Mouse (Mus musculus) gastrocnemius, postnatal 14 days (tissue): ENCODE data around the gene Cpa2. TPM values are rescaled to one million over a fixed set of nuclear protein-coding genes. Genes with fewer than 3 reads are reported as not detected.

ENCODE experiments used
- DNase-seq: peaks from one replicate; pipeline ENCODE4 v3.0.0; 2021; ENCODE audit warnings: mixed read lengths
- intact Hi-C: fragments of 180-260 bp; cut with DNase I; formaldehyde crosslinking; loops from one replicate; pipeline ENCODE4 v1.15.1; 2025; ENCODE audit warnings: low total_unique reads
- total RNA-seq, 2 experiments: library from RNA; stranded (reverse); gene quantifications; 2 replicates each; pipeline ENCODE4 v1.2.3; 2021

The Cpa2 gene
- total RNA-seq, 2 experiments from 2014 or later, result 1.3 TPM; not detected in 1

- no peak for DNase-seq
- intact Hi-C loops, result no loop called here
Measured at GRCm38 (mm10) chr6:30572456-30573311, 31.3 kb downstream of the Cpa2 start.

GRCm38 (mm10) chr6:30573380-30573779 is 32.0 kb downstream of the Cpa2 start:
- DNase-seq, result no peak
- intact Hi-C loops, result no loop called here

GRCm38 (mm10) chr6:30574945-30575344 is 33.6 kb downstream of the Cpa2 start:
- no peak for DNase-seq
- intact Hi-C loops, result no loop called here

GRCm38 (mm10) chr6:30576477-30577203 is 35.3 kb downstream of the Cpa2 start:
- DNase-seq, result no peak
- intact Hi-C loops, result no loop called here

GRCm38 (mm10) chr6:30579961-30580840 is 38.8 kb downstream of the Cpa2 start:
- no peak for DNase-seq

GRCm38 (mm10) chr6:30580841-30581176 is 39.4 kb downstream of the Cpa2 start:
- intact Hi-C loops, result no loop called here
- no peak for DNase-seq

More at GRCm38 (mm10) chr6:30579961-30580840, 38.8 kb downstream of the Cpa2 start:
- intact Hi-C loops, result no loop called here

GRCm38 (mm10) chr6:30586886-30587442 is 45.6 kb downstream of the Cpa2 start:
- intact Hi-C loops, result no loop called here
- no peak for DNase-seq

- DNase-seq, result no peak
Measured at GRCm38 (mm10) chr6:30589819-30590218, 48.4 kb downstream of the Cpa2 start.

GRCm38 (mm10) chr6:30591851-30592404 is 50.5 kb downstream of the Cpa2 start:
- intact Hi-C loops, result no loop called here

More at GRCm38 (mm10) chr6:30589819-30590218, 48.4 kb downstream of the Cpa2 start:
- intact Hi-C loops, result no loop called here

GRCm38 (mm10) chr6:30592417-30592974 is 51.1 kb downstream of the Cpa2 start:
- intact Hi-C loops, result no loop called here
- no peak for DNase-seq

More at GRCm38 (mm10) chr6:30591851-30592404, 50.5 kb downstream of the Cpa2 start:
- no peak for DNase-seq

- DNase-seq, result no peak
- intact Hi-C loops, result no loop called here
Measured at GRCm38 (mm10) chr6:30594364-30594763, 53.0 kb downstream of the Cpa2 start.

GRCm38 (mm10) chr6:30596230-30596898 is 55.0 kb downstream of the Cpa2 start:
- intact Hi-C loops, result no loop called here
- no peak for DNase-seq

- no peak for DNase-seq
- intact Hi-C loops, result no loop called here
Measured at GRCm38 (mm10) chr6:30600033-30600432, 58.7 kb downstream of the Cpa2 start.

GRCm38 (mm10) chr6:30600995-30601394 is 59.6 kb downstream of the Cpa2 start:
- no peak for DNase-seq
- intact Hi-C loops, result no loop called here

GRCm38 (mm10) chr6:30604342-30604867 is 63.0 kb downstream of the Cpa2 start:
- no peak for DNase-seq
- intact Hi-C loops, result no loop called here

- intact Hi-C loops, result no loop called here
- DNase-seq, result no peak
Measured at GRCm38 (mm10) chr6:30605111-30605510, 63.7 kb downstream of the Cpa2 start.

GRCm38 (mm10) chr6:30605672-30606071 is 64.3 kb downstream of the Cpa2 start:
- no peak for DNase-seq
- intact Hi-C loops, result no loop called here

GRCm38 (mm10) chr6:30610710-30611109 is 69.3 kb downstream of the Cpa2 start, which contains the start of gene Cpa5:
Gene Cpa5 (plus strand): TSS chr6:30611010.
- intact Hi-C loops, result no loop called here
- DNase-seq, result no peak
